Mouse (Mus musculus): Measurements from ENCODE around the gene Aqr.

The Aqr gene

DNA sequence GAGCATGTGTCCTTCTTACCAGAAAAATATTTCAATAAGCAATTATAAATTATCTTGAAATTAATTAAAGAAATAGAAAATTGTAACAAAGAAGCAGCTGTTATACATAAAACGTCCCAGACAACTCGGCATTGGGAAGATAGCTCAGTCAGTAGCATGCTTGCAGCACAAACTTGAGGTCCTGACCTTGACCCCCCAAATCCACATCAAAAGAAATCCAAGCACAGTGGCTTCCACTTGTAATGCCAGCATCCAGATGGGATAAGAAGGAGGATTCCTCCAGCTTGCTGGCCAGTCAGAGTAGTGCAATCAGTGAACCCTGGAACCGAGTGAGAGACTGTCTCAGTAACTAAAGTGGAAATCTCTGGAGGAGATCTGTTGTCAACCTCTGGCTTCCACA lies 120.6 kb downstream of the Aqr start:
- DNase-seq (ENCODE audit: low read depth, low spot score) = no peak

DNA sequence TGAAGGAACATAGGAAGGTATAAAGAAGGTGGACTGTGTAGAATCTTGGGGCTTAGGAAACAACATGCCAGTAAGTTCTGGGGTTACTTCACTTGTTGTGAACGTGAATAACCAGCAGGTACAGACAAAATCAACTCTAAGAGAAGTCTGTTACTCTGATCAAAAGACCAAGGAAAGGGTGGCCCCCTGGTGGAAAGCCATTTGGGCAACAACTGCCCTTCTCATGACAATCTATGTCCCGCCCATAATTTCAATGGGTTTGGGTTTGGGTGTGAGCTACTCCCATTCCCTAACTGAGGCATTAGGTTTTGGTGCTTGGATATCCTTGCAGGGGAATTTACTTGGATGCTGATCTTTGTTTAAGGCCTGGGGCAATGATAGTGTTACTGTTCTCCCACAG lies 122.8 kb downstream of the Aqr start:
- DNase-seq (ENCODE audit: low read depth, low spot score) = no peak

DNA sequence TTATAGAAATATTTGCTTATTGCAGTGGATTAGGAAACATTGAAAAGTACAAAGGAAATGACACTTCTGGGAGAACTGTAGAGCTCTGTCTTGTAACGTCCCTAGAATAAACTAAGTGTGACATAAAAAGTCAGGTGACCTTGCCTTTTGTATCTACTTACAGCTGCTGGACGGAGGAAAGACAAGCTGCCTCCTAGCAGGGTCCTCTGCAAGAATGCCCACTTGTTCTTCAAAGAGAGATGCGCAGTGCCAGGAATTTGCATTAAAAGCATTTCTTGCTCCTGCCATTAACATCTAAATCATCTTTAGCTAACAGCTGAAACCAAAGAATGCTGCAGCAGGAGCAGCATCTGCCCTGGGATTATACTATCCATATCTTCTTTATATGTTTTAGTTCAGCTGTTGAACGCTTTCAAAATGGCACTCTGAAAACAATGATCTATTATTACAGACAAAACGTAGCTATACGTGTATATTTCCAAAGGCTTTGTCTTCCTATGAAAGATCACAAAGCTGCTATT lies 126.7 kb downstream of the Aqr start:
- DNase-seq (ENCODE audit: low read depth, low spot score) = no peak

DNA sequence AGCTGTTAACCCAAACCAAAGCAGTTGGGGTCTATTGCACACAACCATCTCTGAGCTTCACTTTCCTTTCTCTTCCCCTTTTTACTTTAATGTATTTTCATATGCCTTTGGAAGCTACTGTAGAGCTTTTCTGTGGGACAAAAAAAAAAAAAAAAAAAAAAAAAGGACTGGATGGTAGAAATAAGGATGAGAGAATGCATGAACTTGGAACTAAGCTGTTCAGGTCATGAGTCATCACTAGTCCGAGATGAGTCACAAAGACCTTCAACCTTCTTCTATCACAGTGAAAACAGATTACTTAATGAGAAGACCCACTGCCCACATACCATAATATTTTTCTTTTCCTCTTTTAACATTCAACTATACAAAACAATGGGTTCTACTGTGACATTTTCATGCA lies 127.2 kb downstream of the Aqr start:
- DNase-seq (ENCODE audit: low read depth, low spot score) = no peak

DNA sequence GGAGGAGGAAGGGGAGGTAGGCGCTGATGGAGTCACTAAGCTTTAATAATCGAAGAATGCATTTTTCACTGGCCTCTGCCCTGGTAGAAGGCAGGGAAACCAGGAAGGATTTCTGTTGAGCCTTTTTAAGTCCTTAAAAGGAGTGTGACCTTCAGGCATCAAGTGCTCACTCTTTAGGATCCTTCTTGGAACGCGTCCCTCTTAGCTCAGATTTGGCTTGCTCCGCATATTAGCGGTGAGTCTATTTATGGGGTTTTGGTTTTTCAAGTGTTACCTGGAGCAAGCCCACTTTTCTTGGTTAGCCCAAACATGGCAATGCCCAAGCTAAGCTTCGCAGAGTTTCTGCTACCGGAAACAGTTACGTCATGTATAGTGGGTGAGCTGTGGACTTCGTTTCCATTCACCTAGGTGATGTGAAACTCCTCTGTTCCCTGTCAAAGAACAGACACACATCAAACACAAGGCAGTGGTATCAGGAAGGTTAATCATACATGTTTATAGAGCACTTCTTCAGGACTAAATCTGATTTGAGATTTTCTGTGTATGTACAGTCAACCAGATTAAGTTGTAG lies 128.5 kb downstream of the Aqr start:
- DNase-seq (ENCODE audit: low read depth, low spot score) = no peak

DNA sequence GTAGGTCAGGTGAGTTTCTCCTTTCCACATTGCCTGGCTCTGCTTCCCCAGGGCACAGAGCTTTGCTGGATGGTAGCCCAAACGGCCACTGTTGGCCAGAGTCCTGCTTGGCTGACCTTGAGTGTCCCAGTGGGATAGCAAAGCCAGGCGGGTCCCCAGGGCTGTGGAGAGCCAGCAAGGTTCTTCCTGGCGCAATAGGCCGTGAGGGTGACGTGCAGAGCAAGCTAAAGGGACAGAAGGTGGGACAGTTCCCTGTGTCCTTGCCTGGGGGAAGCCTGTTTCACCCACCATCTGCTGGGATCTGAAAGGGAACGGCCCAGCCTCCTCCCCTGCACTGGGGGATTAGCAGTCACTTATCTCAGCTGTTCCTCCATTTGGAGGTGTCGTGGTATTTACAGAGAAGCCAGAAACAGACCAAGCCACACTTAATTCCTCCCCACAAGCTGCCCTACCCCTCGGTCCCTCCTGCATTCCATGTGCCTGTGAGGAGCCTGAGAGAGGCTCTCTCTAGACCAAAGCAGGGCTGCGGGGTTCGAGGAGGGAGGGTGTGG lies 129.4 kb downstream of the Aqr start:
- no peak for DNase-seq (ENCODE audit: low read depth, low spot score)

DNA sequence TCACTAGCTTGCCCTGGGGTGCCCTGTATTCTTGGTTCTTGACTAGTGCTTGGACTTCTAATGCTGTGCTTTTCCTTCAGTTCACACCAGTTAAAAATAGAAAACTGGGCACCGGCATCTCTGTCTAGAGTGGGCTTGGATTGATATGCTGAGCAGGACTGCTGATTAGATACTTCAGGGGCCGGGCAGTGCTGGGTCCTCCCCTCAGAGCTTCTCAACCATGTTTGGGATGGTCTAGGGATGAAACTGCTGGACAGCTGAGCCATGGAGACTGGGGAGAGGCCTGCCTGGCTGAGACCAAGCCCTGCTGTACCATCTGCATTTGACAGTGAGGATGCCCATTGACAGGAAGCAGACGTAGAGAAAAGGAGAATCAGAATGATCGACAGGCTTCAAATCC lies 132.7 kb downstream of the Aqr start:
- DNase-seq (ENCODE audit: low read depth, low spot score) = no peak

DNA sequence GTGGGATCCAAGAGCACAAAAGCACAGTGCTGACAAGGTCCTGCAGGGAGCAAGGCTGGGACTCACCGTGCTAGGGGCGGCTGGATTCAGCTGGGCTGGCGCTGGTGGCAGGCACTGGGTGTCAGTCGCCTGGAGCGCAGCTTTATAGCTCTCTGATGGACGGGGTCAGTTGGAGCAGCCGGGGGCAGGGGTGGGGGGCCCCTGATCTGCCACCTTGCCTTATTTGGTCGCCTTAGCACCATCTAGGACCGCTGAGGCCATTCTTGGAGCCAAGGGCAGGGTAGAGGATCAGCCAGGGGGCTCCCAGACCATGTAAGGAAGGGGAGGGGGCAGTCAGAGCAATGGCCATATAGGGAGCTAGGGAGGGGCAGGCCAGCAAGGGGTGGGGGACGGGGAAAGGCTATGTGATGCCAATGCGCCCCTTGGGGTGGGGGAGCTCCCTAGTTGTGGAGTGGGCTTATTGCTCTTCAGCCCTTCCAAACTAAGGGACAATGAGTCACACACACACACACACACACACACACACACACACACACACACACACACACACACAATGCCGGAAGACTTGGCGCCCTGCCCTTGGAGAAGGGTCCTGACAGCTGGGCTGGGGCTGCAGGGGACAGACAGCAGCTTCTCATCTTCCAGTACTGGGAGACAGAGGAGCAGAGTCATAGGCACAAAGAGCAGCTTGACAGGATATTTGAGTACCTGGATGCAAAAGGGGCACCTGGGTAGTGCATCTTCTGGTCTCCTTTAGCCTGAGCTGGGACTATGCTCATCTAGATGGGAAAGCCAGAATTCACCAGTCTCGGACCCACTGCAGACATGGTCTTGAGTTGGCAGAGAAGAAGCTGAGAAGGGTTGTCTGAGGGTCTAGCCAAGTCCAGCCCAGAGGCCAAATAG lies 133.9 kb downstream of the Aqr start, which contains the start of gene Actc1:
Gene Actc1, minus strand, starts transcription at position 853 of the 903 bp plus-strand sequence.
- no peak for DNase-seq (ENCODE audit: low read depth, low spot score)

GRCm38 (mm10) chr2:114051871-114052241 lies 135.0 kb downstream of the Aqr start:
- no peak for DNase-seq (ENCODE audit: low read depth, low spot score)
